Mouse (Mus musculus): Measurements from ENCODE around the gene Ly6g6c. TPM values are rescaled to one million over a fixed set of nuclear protein-coding genes. Genes with fewer than 3 reads are reported as not detected.
A peak's percentile ranks its signal among the peaks of the same experiment; 100 is the strongest.

The Ly6g6c gene
- polyA plus RNA-seq, 1 experiment from 2014 or later, result 0.32 TPM

GRCm38 (mm10) chr17:35047688-35048087 is 17.5 kb upstream of the Ly6g6c start:
- Histone ChIP-seq H3K9me3 (ENCODE audit: low read length) (no peaks in the 10 kb centered on the region), H3K4me1 (ENCODE audit: insufficient read depth) (peaks cover 67% of the 10 kb centered on the region), H3K27me3 (ENCODE audit: insufficient read depth, low read length) (no peaks in the 10 kb centered on the region), H3K27ac (ENCODE audit: low read depth) (peak overlapping the region; percentile 98), H3K36me3 (replicated peaks; ENCODE audit: insufficient read depth, low read length) (peaks cover 6% of the 10 kb centered on the region), H3K9ac (replicated peaks) (peak overlapping the region; percentile 63), H3K4me2 (ENCODE audit: low read depth, low read length) (peak overlapping the region; percentile 99), H3K4me3 (ENCODE audit: low read depth, low read length) (peak overlapping the region; percentile 70)
- WGBS (ENCODE audit: insufficient replicate concordance), result 12% methylated on average over 1 of the region's 1 CpGs
- DNase-seq, result no peak
- no peak for TF ChIP-seq CTCF (IDR thresholded peaks at IDR 0.05; ENCODE audit: low read depth)
- TF ChIP-seq EP300 (IDR thresholded peaks at IDR 0.05; ENCODE audit: low read depth), result 0 out of 2 replicates have a peak, but pooled peaks have one; percentile 5
- ATAC-seq, result peak; percentile 28

GRCm38 (mm10) chr17:35048149-35048931 is 16.8 kb upstream of the Ly6g6c start:
- H3K36me3 ChIP-seq (replicated peaks; ENCODE audit: insufficient read depth, low read length), result peaks cover 13% of the 10 kb centered on the region
- H3K4me3 ChIP-seq (ENCODE audit: low read depth, low read length), result peak overlapping the region; percentile 70
- ATAC-seq (no peak), DNase-seq (peak; percentile 79)
- H3K27me3 ChIP-seq (ENCODE audit: insufficient read depth, low read length), result no peaks in the 10 kb centered on the region
- H3K4me2 ChIP-seq (ENCODE audit: low read depth, low read length), result peak overlapping the region; percentile 99
- 7% methylated on average over 11 of the region's 11 CpGs for WGBS (ENCODE audit: insufficient replicate concordance)
- H3K9me3 ChIP-seq (ENCODE audit: low read length), result no peaks in the 10 kb centered on the region
- H3K4me1 ChIP-seq (ENCODE audit: insufficient read depth), result peaks cover 68% of the 10 kb centered on the region
- peak overlapping the region; percentile 98 for H3K27ac ChIP-seq (ENCODE audit: low read depth)
- no peak for TF ChIP-seq EP300 (IDR thresholded peaks at IDR 0.05; ENCODE audit: low read depth)
- no peak for TF ChIP-seq CTCF (IDR thresholded peaks at IDR 0.05; ENCODE audit: low read depth)
- H3K9ac ChIP-seq (replicated peaks), result peak overlapping the region; percentile 63

- H3K9ac ChIP-seq (replicated peaks), result peak overlapping the region; percentile 87
- H3K27ac ChIP-seq (ENCODE audit: low read depth), result peak overlapping the region; percentile 98
- H3K4me3 ChIP-seq (ENCODE audit: low read depth, low read length), result peak overlapping the region; percentile 68
- TF ChIP-seq EP300 (IDR thresholded peaks at IDR 0.05; ENCODE audit: low read depth) (no peak), CTCF (IDR thresholded peaks at IDR 0.05; ENCODE audit: low read depth) (no peak)
- H3K4me1 ChIP-seq (ENCODE audit: insufficient read depth), result peaks cover 61% of the 10 kb centered on the region
- WGBS (ENCODE audit: insufficient replicate concordance), result 34% methylated on average over 5 of the region's 5 CpGs
- H3K9me3 ChIP-seq (ENCODE audit: low read length), result no peaks in the 10 kb centered on the region
- DNase-seq (no peak), ATAC-seq (no peak)
- peaks cover 18% of the 10 kb centered on the region for H3K36me3 ChIP-seq (replicated peaks; ENCODE audit: insufficient read depth, low read length)
- peak overlapping the region; percentile 99 for H3K4me2 ChIP-seq (ENCODE audit: low read depth, low read length)
- H3K27me3 ChIP-seq (ENCODE audit: insufficient read depth, low read length), result no peaks in the 10 kb centered on the region
Observed at GRCm38 (mm10) chr17:35048932-35049440, 16.2 kb upstream of the Ly6g6c start.

- Histone ChIP-seq H3K9ac (replicated peaks) (peak within 1 kb of the TSS; percentile 87), H3K4me2 (ENCODE audit: low read depth, low read length) (peak within 1 kb of the TSS; percentile 99), H3K27ac (ENCODE audit: low read depth) (peak within 1 kb of the TSS; percentile 98), H3K27me3 (ENCODE audit: insufficient read depth, low read length) (no peaks in the 10 kb centered on the region), H3K4me1 (ENCODE audit: insufficient read depth) (peaks cover 55% of the 10 kb centered on the region), H3K4me3 (ENCODE audit: low read depth, low read length) (peak within 1 kb of the TSS; percentile 68), H3K36me3 (replicated peaks; ENCODE audit: insufficient read depth, low read length) (peaks cover 24% of the 10 kb centered on the region), H3K9me3 (ENCODE audit: low read length) (no peaks in the 10 kb centered on the region)
- DNase-seq (peak; percentile 77), ATAC-seq (peak; percentile 4; the same call in 1 of the 2 replicates)
- no peak for TF ChIP-seq EP300 (IDR thresholded peaks at IDR 0.05; ENCODE audit: low read depth)
- peak; percentile 49 for TF ChIP-seq CTCF (IDR thresholded peaks at IDR 0.05; ENCODE audit: low read depth)
- WGBS (ENCODE audit: insufficient replicate concordance), result 2% methylated on average over 11 of the region's 11 CpGs
Observed at GRCm38 (mm10) chr17:35049561-35050016, 15.6 kb upstream of the Ly6g6c start, which contains the start of gene Clic1. Gene Clic1, plus strand, starts transcription at chr17:35049966.

- Histone ChIP-seq H3K4me2 (ENCODE audit: low read depth, low read length) (peak overlapping the region; percentile 99), H3K36me3 (replicated peaks; ENCODE audit: insufficient read depth, low read length) (peaks cover 29% of the 10 kb centered on the region), H3K9me3 (ENCODE audit: low read length) (no peaks in the 10 kb centered on the region), H3K9ac (replicated peaks) (peak overlapping the region; percentile 87), H3K4me3 (ENCODE audit: low read depth, low read length) (peak overlapping the region; percentile 68), H3K27ac (ENCODE audit: low read depth) (peak overlapping the region; percentile 98), H3K4me1 (ENCODE audit: insufficient read depth) (peaks cover 49% of the 10 kb centered on the region), H3K27me3 (ENCODE audit: insufficient read depth, low read length) (no peaks in the 10 kb centered on the region)
- WGBS (ENCODE audit: insufficient replicate concordance), result 1% methylated on average over 27 of the region's 27 CpGs
- TF ChIP-seq EP300 (IDR thresholded peaks at IDR 0.05; ENCODE audit: low read depth), result no peak
- TF ChIP-seq CTCF (IDR thresholded peaks at IDR 0.05; ENCODE audit: low read depth), result no peak
- DNase-seq, result peak; percentile 85
- peak; percentile 2 for ATAC-seq
Observed at GRCm38 (mm10) chr17:35050126-35050750, 14.9 kb upstream of the Ly6g6c start.

Measured in liver, postnatal 0 days (tissue).